Mouse (Mus musculus): ENCODE data around the gene Maob. TPM values are rescaled to one million over a fixed set of nuclear protein-coding genes. Genes with fewer than 3 reads are reported as not detected.

The Maob gene
- polyA plus RNA-seq, 1 experiment from 2014 or later: 28.6 TPM

GRCm38 (mm10) chrX:16754761-16755160, 62.4 kb downstream of the Maob start:
- Histone ChIP-seq H3K27me3 (no peaks in the 10 kb centered on the region), H3K9ac (no peak overlapping the region), H3K4me3 (replicated peaks) (no peak overlapping the region), H3K27ac (no peak overlapping the region), H3K36me3 (no peaks in the 10 kb centered on the region), H3K4me1 (replicated peaks) (no peaks in the 10 kb centered on the region), H3K4me2 (no peak overlapping the region), H3K9me3 (replicated peaks) (no peaks in the 10 kb centered on the region)
- no peak for DNase-seq
- ATAC-seq (ENCODE audit: low read depth): no peak

- Histone ChIP-seq H3K27ac (no peak overlapping the region), H3K4me2 (no peak overlapping the region), H3K9me3 (replicated peaks) (no peaks in the 10 kb centered on the region), H3K4me1 (replicated peaks) (no peaks in the 10 kb centered on the region), H3K36me3 (no peaks in the 10 kb centered on the region), H3K4me3 (replicated peaks) (no peak overlapping the region), H3K27me3 (no peaks in the 10 kb centered on the region), H3K9ac (no peak overlapping the region)
- DNase-seq (no peak), ATAC-seq (ENCODE audit: low read depth) (no peak)
- WGBS (ENCODE audit: insufficient replicate concordance): 50% methylated on average over 1 of the region's 1 CpGs
These were observed 68.2 kb downstream of the Maob start for GRCm38 (mm10) chrX:16748932-16749331.

GRCm38 (mm10) chrX:16714033-16714432, 103.1 kb downstream of the Maob start:
- no peak for ATAC-seq (ENCODE audit: low read depth)
- no peak for DNase-seq

GRCm38 (mm10) chrX:16706094-16706493, 111.1 kb downstream of the Maob start:
- no peak for ATAC-seq (ENCODE audit: low read depth)
- WGBS (ENCODE audit: insufficient replicate concordance): 51% methylated on average over 1 of the region's 1 CpGs
- H3K4me2 ChIP-seq: no peak overlapping the region

More at GRCm38 (mm10) chrX:16714033-16714432, 103.1 kb downstream of the Maob start:
- Histone ChIP-seq H3K27me3 (no peaks in the 10 kb centered on the region), H3K27ac (no peak overlapping the region), H3K9me3 (replicated peaks) (no peaks in the 10 kb centered on the region), H3K9ac (no peak overlapping the region), H3K4me1 (replicated peaks) (no peaks in the 10 kb centered on the region), H3K36me3 (no peaks in the 10 kb centered on the region), H3K4me2 (no peak overlapping the region), H3K4me3 (replicated peaks) (no peak overlapping the region)
- 52% methylated on average over 1 of the region's 1 CpGs for WGBS (ENCODE audit: insufficient replicate concordance)

More at GRCm38 (mm10) chrX:16706094-16706493, 111.1 kb downstream of the Maob start:
- Histone ChIP-seq H3K4me1 (replicated peaks) (no peaks in the 10 kb centered on the region), H3K27ac (no peak overlapping the region), H3K36me3 (no peaks in the 10 kb centered on the region), H3K27me3 (no peaks in the 10 kb centered on the region), H3K9ac (no peak overlapping the region), H3K9me3 (replicated peaks) (no peaks in the 10 kb centered on the region), H3K4me3 (replicated peaks) (no peak overlapping the region)
- no peak for DNase-seq

Other genes starting within 250 kb of the Maob start
- gene Maoa, start 197.7 kb downstream of the Maob start, polyA plus RNA-seq (2015; fragmentation: Nextera tagmentation; extraction: Ambion mirVana): 5.0 and 6.0 TPM in 2 replicates
- gene Ndp, start 94.4 kb upstream of the Maob start, polyA plus RNA-seq (2015; fragmentation: Nextera tagmentation; extraction: Ambion mirVana): not detected in 2 replicates

Data from liver, embryonic 13.5 days (tissue).